10 mouse cellular contexts compared by ENCODE assay signal in genomic region chr1:74027559-74028091, GRCm38 (mm10).
DNase-seq lines count a peak whose midpoint lies in the region; ATAC-seq lines count a peak whose summit lies in the region.
"Had no signal": no experiment of that assay in that cellular context is flagged by ENCODE, and none has a peak within 500 bp of the region (broad histone marks: within the 10 kb centered on the region; RNA-seq: fewer than 3 reads in every experiment).

No protein-coding gene starts in this region.

- H3K9ac ChIP-seq in embryonic facial prominence, embryonic 11.5 days (replicated peaks; ENCODE audit: low read length): peak overlapping the region; percentile 10; the same call in 1 of the 2 replicates
- peak overlapping the region; percentile 72 for H3K9ac ChIP-seq in heart, embryonic 13.5 days
- H3K9ac ChIP-seq in kidney, embryonic 16.5 days (replicated peaks; ENCODE audit: low read length): peak overlapping the region; percentile 35
- H3K9ac ChIP-seq: liver, embryonic 14.5 days had no signal

- WGBS in embryonic facial prominence, embryonic 11.5 days: 30% methylated on average over 11 of the region's 11 CpGs
- 24% methylated on average over 11 of the region's 11 CpGs for WGBS in heart, embryonic 13.5 days
- WGBS in kidney, embryonic 16.5 days: 38% methylated on average over 11 of the region's 11 CpGs

- peaks cover 35% of the 10 kb centered on the region for H3K4me1 ChIP-seq in embryonic facial prominence, embryonic 11.5 days (ENCODE audit: control insufficient read depth, insufficient read depth, low read length)
- peaks cover 100% of the 10 kb centered on the region for H3K4me1 ChIP-seq in heart, embryonic 13.5 days
- peaks cover 89% of the 10 kb centered on the region for H3K4me1 ChIP-seq in kidney, embryonic 16.5 days (ENCODE audit: insufficient read depth, low read length)

- no peaks in the 10 kb centered on the region for H3K27me3 ChIP-seq in embryonic facial prominence, embryonic 11.5 days (ENCODE audit: control insufficient read depth, insufficient read depth, low read length)
- no peaks in the 10 kb centered on the region for H3K27me3 ChIP-seq in heart, embryonic 13.5 days (replicated peaks)
- H3K27me3 ChIP-seq in kidney, embryonic 16.5 days (ENCODE audit: insufficient read depth, low read length): no peaks in the 10 kb centered on the region
- H3K27me3 ChIP-seq: Patski had no signal

- H3K4me2 ChIP-seq in embryonic facial prominence, embryonic 11.5 days (ENCODE audit: low read depth, low read length): no peak overlapping the region; the same call in 1 of the 2 replicates
- peak overlapping the region; percentile 28 for H3K4me2 ChIP-seq in heart, embryonic 13.5 days
- H3K4me2 ChIP-seq in kidney, embryonic 16.5 days (replicated peaks; ENCODE audit: low read depth, low read length): no peak overlapping the region

- no peaks in the 10 kb centered on the region for H3K36me3 ChIP-seq in embryonic facial prominence, embryonic 11.5 days (replicated peaks; ENCODE audit: control insufficient read depth, insufficient read depth, low read depth, low read length)
- H3K36me3 ChIP-seq in heart, embryonic 13.5 days: 0 out of 2 replicates have a peak, but pooled peaks cover 3% of the 10 kb centered on the region
- H3K36me3 ChIP-seq in kidney, embryonic 16.5 days (ENCODE audit: insufficient read depth, low read length): no peaks in the 10 kb centered on the region

- H3K4me3 ChIP-seq in embryonic facial prominence, embryonic 11.5 days (ENCODE audit: low read depth, low read length): no peak overlapping the region
- H3K4me3 ChIP-seq in heart, embryonic 13.5 days: no peak overlapping the region
- H3K4me3 ChIP-seq in kidney, embryonic 16.5 days (ENCODE audit: low read length): no peak overlapping the region

- intact Hi-C loops in left cerebral cortex, postnatal 4 days (cut with DNase I): no loop called here
- intact Hi-C loops in left cerebral cortex, postnatal 36 days (cut with DNase I): no loop called here

- peak; percentile 57 for DNase-seq in left cerebral cortex, postnatal 4 days
- DNase-seq in left cerebral cortex, postnatal 36 days (ENCODE audit: low spot score in 2 of 2): no peak
- peak; percentile 31 for DNase-seq in embryonic facial prominence, embryonic 11.5 days (ENCODE audit: low spot score)
- DNase-seq in lung, postnatal 14 days: peak; percentile 80
- DNase-seq in frontal cortex, postnatal 10 days (ENCODE audit: low spot score in 2 of 2): no peak
- DNase-seq in thymus, postnatal 36 days: no peak

- ATAC-seq in embryonic facial prominence, embryonic 11.5 days (replicated peaks; ENCODE audit: insufficient number of reproducible peaks, low FRiP score, low TSS enrichment, low read depth): no peak
- no peak for ATAC-seq in heart, embryonic 13.5 days (ENCODE audit: extremely low read depth, insufficient number of reproducible peaks, low FRiP score, low TSS enrichment)
- no peak for ATAC-seq in kidney, embryonic 16.5 days (ENCODE audit: low FRiP score, low TSS enrichment)
- ATAC-seq: Patski had no signal

- H3K27ac ChIP-seq in embryonic facial prominence, embryonic 11.5 days (replicated peaks; ENCODE audit: low read depth, low read length): peak overlapping the region; percentile 73
- peak overlapping the region; percentile 97 for H3K27ac ChIP-seq in heart, embryonic 13.5 days (replicated peaks)
- peak overlapping the region; percentile 91 for H3K27ac ChIP-seq in kidney, embryonic 16.5 days (ENCODE audit: low read length)
- H3K27ac ChIP-seq: liver, embryonic 14.5 days had no signal

- H3K9me3 ChIP-seq in embryonic facial prominence, embryonic 11.5 days (replicated peaks; ENCODE audit: control insufficient read depth, low read length): no peaks in the 10 kb centered on the region
- no peaks in the 10 kb centered on the region for H3K9me3 ChIP-seq in heart, embryonic 13.5 days
- no peaks in the 10 kb centered on the region for H3K9me3 ChIP-seq in kidney, embryonic 16.5 days (ENCODE audit: low read length)

Comparison
In these comparisons a context has a peak if more than half of its experiments do, and no peak if none do; other contexts are left out.
1. DNase-seq: peak in left cerebral cortex, postnatal 4 days (single experiment), embryonic facial prominence, embryonic 11.5 days (single experiment) and lung, postnatal 14 days (single experiment); none in left cerebral cortex, postnatal 36 days (0 of 2), frontal cortex, postnatal 10 days (0 of 2) and thymus, postnatal 36 days (0 of 2).
2. H3K9ac ChIP-seq: peak in every context shown above with its lines; median percentile 72 in heart, embryonic 13.5 days; 35 in kidney, embryonic 16.5 days; 10 in embryonic facial prominence, embryonic 11.5 days.
3. Peak in every context shown above with its lines, with median percentiles within 50 percentile points of each other: H3K27ac ChIP-seq.